Mouse (Mus musculus): ENCODE measurements at regions not wholly inside any gene's neighbourhood (a gene's known extent, or its start where the extent isn't known, plus 50 kb on each side); places are given as distances from the start of the nearest gene placed in this dataset.

DNA sequence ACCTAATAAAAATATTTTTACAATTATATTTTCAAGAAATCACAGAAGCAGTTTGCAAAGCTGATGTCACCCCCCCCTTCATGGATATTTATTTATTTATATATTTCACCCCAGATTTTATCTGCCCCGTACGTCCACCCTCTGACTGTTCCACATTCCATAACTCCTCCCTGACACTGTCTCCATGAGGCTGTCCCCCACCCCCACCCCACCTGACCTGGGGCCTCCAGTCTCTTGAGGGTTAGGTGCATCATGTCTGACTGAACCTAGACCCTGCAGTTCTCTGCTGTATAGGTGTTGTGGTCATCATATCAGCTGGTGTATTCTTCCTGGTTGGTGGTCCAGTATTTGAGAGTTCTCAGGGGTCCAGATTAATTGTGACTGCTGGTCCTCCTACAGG is 1083.9 kb upstream of the Cadm2 start:
- H3K4me3 ChIP-seq: no peak overlapping the region
- no peak overlapping the region for H3K27ac ChIP-seq (replicated peaks)
- 92% methylated on average over 2 of the region's 2 CpGs for WGBS
- no peak for DNase-seq (ENCODE audit: low spot score)
- H3K27me3 ChIP-seq (replicated peaks; ENCODE audit: low read depth, poor library complexity, severe bottlenecking): no peaks in the 10 kb centered on the region
- no peaks in the 10 kb centered on the region for H3K36me3 ChIP-seq (replicated peaks)
- no peaks in the 10 kb centered on the region for H3K9me3 ChIP-seq
- H3K4me1 ChIP-seq: no peaks in the 10 kb centered on the region

DNA sequence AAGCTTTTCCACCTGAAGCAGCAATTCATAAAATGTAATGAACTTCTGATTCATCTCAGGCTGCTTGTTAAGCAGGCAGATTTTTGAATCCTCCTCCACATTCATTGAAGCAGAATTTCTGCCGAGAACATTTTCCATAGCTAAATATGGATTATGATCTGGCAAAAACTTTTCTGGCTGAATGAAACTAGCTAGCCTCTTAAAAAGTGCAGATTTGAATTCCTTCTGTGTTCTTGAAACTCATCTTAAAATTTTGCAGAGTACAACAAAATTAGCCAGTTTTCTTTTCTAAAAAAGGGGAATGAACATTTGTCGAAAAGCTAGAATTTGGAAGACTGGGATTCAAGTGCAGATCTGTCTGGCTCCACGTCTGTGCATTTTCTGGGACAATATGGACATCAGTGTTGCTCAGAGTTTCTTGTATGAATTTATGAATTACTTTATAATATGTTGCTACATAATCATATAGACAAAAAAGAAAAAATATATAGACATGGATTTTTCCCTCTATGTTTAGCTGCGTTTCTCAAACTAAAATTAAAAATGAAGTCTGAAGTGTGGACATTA is 1046.3 kb upstream of the Cadm2 start:
- Histone ChIP-seq H3K9me3 (no peaks in the 10 kb centered on the region), H3K36me3 (replicated peaks) (no peaks in the 10 kb centered on the region), H3K4me3 (no peak overlapping the region), H3K4me1 (no peaks in the 10 kb centered on the region), H3K27ac (replicated peaks) (no peak overlapping the region), H3K27me3 (replicated peaks; ENCODE audit: low read depth, poor library complexity, severe bottlenecking) (no peaks in the 10 kb centered on the region)
- 89% methylated on average over 4 of the region's 4 CpGs for WGBS
- no peak for DNase-seq (ENCODE audit: low spot score)

DNA sequence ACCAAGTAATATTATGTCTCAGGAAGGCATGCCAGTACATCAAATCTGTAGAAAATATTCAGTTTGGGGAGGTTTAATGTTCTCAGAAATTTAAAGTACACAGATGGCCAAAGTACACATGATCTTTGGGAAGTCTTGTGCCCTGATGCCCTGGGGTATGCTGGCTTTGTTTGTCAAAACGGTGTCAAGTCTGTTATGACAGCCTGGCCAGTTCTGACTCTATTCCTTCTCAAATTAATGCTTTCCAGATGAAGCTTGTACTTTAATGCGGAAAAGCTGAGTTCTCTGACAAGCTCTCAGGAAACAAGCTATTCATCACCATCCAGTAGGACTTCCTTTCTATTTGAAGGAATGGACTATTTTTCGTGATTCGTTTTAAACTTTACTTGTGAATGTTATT is 1037.7 kb upstream of the Cadm2 start:
- Histone ChIP-seq H3K9me3 (no peaks in the 10 kb centered on the region), H3K27ac (replicated peaks) (no peak overlapping the region), H3K4me1 (no peaks in the 10 kb centered on the region), H3K36me3 (replicated peaks) (no peaks in the 10 kb centered on the region), H3K4me3 (no peak overlapping the region), H3K27me3 (replicated peaks; ENCODE audit: low read depth, poor library complexity, severe bottlenecking) (no peaks in the 10 kb centered on the region)
- 33% methylated on average over 4 of the region's 4 CpGs for WGBS
- peak; percentile 50 for DNase-seq (ENCODE audit: low spot score)

DNA sequence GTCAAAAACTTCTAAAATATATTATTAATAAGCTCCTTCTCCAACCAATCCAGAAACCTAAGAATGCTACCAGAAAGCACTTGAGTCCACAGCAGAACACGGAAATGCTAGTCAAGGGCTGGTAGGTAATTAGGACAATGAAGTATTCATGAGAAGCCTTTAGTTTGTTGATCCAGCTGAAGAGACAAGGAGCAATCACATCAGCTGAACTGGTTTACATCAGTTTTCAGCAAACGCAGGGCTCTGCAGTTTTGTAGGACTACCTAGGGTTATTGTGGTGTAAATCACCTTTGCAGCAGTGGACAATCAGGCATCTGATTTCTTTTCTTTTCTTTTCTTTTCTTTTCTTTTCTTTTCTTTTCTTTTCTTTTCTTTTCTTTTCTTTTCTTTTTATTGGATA is 1007.3 kb upstream of the Cadm2 start:
- no peak overlapping the region for H3K27ac ChIP-seq (replicated peaks)
- WGBS: 59% methylated on average over 2 of the region's 2 CpGs
- H3K4me1 ChIP-seq: no peaks in the 10 kb centered on the region

DNA sequence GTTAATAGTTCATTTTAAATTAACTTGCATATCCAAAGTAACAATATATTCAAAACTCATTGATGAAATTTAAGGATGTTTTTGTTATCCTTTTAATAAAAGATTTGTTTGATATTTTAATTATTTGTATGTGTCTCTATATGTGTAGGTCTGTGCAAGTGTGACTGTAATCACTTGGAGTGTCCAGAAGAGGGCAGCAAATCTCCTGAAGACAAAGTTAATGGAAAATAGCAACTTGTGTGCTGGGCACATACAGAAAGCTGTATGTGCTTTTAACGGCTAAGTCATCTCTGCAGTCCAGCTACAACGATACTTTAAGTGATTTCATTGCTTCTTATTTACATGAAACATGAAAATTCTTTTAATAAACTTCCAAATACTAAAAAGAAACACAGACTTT is 993.3 kb upstream of the Cadm2 start:
- 77% methylated on average over 2 of the region's 2 CpGs for WGBS
- Histone ChIP-seq H3K27ac (replicated peaks) (no peak overlapping the region), H3K27me3 (replicated peaks; ENCODE audit: low read depth, poor library complexity, severe bottlenecking) (no peaks in the 10 kb centered on the region), H3K36me3 (replicated peaks) (no peaks in the 10 kb centered on the region), H3K4me1 (no peaks in the 10 kb centered on the region), H3K9me3 (no peaks in the 10 kb centered on the region), H3K4me3 (no peak overlapping the region)
- DNase-seq (ENCODE audit: low spot score): peak; percentile 16

More for the DNA sequence above, 1007.3 kb upstream of the Cadm2 start:
- Histone ChIP-seq H3K27me3 (replicated peaks; ENCODE audit: low read depth, poor library complexity, severe bottlenecking) (no peaks in the 10 kb centered on the region), H3K36me3 (replicated peaks) (no peaks in the 10 kb centered on the region), H3K9me3 (no peaks in the 10 kb centered on the region), H3K4me3 (no peak overlapping the region)
- DNase-seq (ENCODE audit: low spot score): no peak

All from embryonic facial prominence, embryonic 10.5 days (tissue).